Mouse (Mus musculus) telencephalon, adult 2 months (tissue): ENCODE measurements around the gene Chil1.

ENCODE experiments used
- DNase-seq: peaks from one replicate; pipeline ENCODE4 v3.0.0-alpha.2; 2011; ENCODE audit warnings: low read depth, low spot score

The Chil1 gene

DNA sequence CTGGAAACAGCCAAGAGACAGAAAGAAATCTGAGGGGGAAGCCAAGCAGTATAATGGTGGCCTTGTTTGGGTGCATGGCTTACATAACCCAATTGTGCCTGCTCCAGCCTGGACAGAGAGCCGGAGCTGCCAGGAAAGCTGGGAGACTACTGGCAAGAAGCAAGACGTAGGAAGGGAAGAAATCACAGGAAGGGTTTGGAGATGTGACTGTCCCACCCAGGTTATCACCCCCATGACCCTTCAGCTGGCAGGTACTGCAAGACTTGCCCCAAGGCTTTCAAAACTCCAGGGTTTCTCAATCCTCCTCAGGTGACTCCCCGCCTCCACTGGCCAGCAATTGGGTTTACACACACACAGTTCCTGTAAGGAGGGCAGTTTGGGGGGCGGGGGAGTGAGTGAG is at the start of gene Chil1:
Gene Chil1, plus strand, starts transcription at position 152 of the 400 bp plus-strand sequence.
- no peak for DNase-seq

DNA sequence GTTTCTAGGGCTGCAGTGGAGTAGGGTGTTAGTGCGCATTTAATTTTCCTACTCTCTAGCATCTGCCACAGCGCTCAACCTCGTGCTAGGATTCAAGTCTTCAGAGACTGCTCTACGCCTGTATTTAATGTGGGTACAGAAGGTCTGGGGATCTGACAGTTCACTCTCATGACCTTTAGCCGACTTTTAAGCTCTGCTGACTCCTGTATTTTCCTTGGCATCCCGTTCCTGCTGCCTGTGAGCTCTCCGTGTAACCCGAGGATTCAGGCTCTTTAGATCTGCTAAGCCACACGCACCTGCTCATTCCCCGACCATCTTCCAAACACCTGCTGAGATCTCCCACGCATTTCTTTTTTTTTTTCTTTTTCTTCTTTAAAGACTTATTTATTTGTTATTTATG is 48.7 kb upstream of the Chil1 start:
- peak; percentile 4 for DNase-seq

DNA sequence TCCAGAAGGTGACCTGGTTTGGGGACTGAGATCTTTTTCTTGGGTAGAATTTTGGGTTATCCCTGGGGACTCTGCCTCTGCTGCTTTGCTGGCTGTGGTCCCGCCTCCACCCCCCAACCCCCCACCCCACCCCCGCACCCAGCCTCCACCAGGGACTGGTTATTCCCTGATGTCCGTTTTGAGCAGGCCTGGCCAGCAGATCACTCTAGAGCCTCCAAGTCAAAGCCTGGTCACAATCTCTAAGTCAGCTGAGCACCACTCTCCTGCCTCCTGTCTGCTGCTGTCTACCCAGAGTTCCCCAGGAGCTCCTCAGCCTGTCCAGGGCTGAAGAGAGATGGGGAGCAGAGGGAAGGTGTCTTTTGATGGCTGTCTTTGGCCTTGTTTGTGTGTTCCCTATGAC is 45.6 kb upstream of the Chil1 start:
- no peak for DNase-seq

DNA sequence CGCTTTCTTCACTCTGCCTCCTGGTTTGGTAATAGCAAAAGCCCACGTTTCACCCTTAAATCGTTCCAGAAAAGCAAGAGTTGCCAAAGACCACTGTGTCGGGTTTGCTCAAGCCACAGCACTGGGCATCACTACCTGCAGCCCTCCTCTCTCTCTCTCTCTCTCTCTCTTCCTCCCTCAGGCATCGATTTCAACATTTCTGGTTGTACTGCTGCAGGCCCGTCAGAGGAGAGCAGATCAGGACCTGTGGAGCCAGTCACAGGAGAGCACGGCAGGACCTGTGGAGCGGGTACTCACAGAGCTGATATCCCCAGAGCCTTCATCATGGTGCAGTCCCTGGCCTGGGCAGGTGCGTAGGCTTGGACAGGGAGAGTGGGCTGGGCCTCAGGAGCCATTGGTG is 43.6 kb upstream of the Chil1 start:
- no peak for DNase-seq

DNA sequence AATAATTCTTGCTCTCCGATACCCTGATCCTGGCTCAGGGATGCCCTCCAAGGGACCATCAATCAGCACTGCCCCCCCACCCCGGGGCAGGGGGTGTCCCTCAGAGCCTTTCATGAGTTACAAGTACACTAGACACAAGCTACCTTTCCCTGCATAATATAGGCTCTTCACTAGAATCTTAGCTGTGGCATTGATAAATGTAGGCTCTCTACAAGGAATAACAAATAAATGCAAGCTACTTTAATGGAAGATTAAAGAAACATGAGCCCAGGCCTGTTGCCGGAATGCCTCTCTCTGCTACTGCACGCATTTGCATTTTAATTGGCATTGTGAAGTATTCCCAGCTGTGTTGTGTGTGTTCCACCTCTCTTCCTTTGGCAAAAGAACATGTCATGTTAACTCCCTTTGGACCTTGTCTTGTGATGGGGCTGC is 39.6 kb upstream of the Chil1 start:
- DNase-seq, result no peak

DNA sequence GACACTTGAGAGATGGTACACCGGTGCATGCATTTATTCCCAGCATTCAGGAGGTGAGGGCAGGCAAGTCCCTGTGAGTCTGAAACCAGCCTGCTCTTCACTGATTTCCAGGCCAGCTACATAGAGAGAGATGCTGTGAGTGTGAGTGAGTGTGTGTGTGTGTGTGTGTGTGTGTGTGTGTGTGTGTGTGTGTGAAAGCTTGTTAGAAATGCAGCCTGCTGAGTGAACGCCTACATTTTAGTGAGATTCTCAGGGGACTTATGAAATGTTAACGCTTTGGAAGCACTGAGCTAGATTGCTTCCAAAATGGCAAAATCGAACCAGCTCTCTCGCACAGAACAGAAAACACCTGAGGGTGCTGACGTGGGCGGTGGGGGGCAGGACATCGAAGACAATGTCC is 35.9 kb upstream of the Chil1 start:
- peak; percentile 83 for DNase-seq

DNA sequence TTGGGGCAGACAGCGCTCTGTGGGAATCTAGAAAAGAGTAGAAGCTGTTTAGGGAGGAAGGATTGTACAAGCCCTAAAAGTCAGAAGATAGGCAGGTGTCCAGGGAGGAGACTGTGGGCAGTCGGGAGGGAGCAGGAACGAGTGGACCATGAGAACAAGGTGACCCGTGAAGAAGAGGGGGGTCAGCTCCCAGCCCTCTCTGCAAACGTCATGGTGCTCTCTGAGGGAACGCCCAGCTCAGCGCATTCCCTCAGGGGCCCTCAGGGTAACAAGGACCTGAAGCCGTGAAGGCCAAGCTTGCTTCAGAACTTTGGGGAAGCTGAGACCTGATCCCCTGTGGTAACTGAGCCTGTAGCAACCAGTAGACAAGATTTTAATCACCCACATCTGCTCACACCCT is 31.9 kb upstream of the Chil1 start:
- DNase-seq, result no peak

DNA sequence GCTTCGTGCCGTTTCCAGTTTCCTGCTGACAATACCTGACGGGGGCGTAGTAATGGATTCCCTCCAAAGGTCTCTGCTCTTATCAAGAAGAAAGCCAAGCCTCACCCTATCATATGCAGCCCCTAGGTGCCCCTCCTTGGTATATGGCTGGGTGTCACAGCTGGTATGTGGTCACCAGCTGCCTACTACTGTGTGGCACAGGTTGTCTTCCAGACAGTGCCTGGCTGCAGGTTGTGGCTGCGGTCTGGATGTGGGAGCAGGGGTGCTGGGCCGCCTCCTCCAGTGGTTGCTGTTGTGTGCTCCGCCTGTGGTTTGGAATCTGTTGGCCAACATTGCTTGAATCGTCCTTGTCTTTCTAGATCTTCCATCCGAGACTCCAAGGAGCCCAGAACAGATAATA is 31.2 kb upstream of the Chil1 start:
- no peak for DNase-seq

DNA sequence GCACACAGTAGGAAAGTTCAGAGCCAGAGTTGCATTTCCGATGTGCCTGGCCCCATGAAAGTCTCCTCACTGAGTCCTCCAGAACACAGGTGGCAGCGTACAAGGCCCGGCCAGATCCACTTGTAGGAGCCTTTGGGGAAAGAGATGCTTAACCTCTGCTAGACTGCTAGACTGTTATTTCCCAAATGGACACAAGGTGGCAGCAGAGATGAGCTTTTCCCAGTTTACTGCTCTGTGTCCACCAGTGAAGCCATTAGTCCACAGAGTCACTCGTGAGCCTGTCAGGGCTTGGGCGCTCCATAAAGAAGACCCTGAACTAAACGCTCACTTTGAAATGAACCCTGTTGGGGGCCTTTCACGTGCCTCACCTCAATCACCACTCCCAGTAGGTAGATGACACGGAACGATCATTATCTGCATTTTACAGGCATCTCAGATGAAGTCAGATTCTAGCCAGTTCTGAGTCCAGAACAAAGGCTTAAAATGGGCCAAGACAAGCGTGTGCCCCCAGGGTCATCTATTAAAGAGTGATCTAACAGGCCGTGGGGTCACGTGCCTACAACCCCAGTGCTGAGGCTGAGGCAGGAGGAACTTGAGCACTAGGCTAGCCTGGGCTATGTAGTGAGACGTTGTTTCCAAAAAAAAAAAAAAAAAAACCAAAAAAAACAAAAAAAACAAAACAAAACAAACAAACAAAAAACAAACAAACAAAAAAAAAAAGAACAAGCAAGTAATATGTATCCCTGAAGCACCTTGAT is 30.1 kb upstream of the Chil1 start:
- DNase-seq, result peak; percentile 63

DNA sequence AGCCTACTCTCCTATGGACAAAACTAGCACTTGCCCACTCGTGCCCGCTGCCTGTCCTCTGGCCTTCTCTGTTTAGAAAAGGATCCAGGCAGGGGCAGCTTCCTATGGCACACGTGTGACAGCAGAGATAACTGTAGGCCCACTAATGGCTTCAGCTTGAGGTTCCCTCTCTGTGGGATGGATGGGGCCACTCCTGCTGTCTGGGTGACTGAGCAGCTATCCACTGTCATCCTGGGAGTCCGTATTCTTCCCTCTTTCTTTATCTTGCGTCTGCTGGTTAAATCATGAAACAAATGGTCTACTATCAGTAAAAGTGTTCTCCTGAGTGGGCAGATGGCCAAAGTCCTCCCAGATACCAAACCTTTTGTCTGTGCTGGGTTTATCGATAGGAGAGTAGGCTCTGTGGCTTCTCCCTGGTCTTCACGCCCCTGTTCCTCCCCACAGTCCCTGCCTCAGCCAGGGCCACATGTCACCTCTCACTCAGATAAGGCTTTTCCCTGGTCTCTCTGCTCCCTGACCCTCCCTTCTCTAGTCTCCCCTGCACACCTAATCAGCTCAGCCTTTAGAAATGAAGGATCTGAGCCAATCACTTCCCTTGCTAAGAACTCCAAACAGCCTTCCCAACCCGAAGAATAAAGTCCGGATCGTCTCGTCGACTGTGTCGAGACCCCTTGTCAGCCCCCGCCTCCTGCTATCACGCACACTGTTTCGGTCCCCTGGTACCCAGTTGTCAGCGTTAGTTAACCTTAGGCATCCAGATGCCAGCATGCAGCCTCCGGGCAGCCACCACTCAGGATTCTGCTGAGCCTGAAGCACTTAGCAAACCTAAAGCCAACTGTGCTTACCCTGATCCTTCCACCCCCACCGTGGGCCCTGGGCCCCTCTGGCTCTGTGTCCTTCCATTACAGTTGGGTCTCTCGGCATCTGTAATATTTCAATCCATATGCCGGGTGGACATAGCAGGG is 29.1 kb upstream of the Chil1 start:
- DNase-seq, result no peak

DNA sequence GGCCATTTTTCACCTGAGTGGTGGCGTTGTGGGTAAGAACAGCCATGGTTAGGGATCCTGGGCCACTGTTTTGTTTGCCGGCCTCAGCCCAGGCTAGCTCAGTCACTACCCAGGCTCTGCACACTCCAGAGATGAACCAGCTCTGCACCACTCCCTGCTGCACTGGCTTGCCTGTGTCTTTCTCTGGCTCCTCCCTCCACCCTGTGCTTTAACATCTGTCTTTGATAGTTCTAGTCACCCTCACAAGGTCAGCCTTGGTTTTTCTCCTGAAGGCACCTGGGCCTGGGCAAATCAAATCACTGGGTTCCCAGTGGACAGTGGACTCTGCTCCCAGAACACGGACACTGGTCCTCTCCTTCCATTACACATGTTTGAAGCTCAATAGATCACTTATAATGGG is 27.9 kb upstream of the Chil1 start:
- no peak for DNase-seq

DNA sequence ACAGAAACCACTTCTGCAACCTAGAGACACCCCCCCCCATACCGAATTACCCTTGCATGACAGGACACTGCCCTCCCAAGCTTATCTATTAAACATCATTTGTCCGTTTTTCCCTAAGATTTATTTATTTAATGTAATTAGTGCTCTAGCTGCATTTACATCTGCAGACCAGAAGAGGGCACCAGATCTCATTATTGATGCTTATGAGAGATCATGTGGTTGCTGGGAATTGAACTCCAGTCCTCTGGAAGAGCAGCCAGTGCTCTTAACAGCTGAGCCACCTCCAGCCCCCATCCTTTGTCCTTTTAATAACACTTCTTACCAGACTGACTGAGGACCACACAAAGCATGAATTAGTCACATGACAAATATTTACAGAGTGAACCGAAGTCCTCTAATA is 27.3 kb upstream of the Chil1 start:
- DNase-seq, result no peak

DNA sequence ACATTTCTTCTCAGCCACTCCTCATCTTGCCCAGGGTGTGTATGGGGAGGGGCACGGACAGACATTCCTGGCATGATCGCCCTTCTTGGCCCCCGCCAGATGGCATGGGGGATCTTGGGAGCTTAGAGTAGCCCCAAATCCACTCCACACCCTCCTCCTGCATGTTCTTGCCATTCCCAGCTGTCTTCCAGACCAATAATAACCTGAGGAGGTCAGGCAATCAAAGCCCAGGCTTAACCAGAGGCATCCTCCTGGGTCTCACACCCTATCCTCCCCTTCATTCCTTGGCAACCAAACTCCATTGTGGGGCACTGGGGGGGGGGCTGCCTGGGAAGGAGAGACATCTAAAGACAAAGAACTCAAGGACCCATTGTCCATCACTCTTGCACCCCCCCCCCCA is 21.6 kb upstream of the Chil1 start:
- DNase-seq, result no peak

DNA sequence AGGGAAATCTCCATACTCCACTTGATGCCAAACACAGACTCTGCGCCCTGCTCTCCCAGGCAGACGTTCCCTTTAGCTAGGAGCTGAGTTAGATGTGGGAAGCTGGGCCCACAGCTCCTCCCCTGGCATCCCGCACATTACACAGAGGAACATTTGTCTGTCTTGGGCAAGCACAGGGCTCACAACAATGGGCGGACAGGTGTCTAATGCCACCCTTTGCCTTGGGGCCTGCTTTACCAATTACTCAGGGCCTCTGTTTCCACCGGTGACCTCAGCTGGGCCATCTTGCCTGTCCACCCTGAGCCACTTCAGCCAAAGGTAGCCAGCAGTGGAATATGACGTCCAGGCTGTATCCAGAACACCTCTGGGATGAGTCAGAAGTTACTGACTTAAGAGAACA is 20.6 kb upstream of the Chil1 start:
- no peak for DNase-seq

DNA sequence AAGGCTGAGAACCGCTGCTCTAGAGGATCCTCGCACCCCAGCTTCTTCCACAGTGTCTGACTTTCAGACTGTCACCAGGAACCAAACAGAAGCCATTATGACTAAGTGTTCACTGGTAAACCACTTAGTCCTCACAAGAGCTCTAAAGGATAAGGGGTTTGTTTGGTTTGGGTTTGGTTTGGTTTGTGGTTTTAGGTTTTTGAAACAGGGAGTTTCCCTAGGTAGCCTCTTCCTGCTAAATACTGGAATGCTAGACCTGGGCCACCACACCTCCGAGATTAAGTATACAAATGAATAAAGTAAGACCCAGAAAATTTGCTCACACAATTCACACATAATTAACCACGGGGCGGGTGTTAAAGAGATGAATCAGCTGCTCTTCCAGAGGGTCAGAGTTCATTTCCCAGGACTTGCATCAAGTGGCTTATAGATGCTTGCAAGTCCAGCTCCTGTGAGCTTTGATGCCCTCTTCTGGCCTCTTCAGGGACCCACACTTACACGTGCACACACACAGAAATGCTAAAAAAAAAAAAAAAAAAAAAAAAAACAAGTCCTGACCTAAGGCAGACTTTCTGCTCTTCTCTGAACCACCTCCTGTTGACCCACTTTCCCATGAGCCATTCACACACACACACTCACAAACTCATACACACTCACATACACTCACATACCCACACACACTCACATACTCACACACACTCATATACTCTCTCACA is 19.3 kb upstream of the Chil1 start:
- no peak for DNase-seq

DNA sequence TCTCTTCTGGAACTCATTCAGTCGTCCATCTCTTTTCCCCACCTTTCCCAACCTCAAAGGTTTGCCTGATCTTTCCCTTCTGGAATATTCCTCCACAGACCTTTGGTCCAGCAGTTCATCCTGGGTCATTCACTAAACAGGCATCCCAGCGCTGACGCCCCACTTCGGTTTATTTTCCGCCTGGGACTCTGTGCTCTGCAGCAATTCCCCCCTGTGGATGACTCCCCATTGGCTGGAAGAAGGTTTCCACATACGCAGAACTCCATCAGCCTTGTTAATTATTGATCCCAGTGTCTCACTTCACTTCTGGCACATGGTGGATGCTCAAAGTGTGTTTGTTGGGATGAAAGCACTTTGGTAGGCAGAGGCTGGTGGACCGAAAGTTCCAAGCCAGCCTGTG is 18.5 kb upstream of the Chil1 start:
- DNase-seq, result no peak

DNA sequence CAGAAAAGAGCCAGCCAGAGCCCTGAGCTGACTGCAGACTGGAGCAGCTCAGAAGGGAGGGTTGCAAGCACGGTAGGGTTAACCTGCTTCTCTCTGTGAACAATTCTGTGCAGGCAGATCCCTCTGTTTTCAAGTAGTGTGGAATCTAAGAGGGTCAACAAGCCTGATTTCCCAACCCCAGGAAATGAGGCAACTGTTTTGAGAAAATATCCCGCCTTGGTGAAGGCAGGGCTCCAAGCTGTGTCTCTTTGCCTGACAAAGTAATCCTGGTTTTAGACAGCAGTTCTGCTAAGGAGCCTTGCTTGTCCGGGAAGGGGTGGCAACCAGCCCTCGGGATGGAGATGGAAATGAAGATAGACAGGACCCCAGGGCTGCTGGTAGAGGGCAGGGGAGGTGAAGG is 17.5 kb upstream of the Chil1 start:
- DNase-seq, result no peak

DNA sequence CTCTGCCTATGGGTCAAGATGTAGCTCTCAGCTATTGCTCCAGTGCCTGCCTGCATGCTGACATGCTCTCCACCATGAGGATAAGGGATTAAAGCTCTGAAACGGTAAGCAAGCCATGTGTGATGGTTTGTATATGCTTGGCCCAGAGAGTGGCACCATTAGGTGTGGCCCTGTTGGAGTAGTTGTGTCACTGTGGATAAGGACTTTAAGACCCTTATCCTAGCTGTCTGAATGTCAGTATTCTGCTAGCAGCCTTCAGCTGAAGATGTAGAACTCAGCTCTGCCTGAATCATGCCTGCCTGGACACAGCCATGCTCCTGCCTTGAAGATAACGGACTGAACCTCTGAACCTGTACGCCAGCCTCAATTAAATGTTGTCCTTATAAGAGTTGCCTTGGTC is 15.4 kb upstream of the Chil1 start:
- no peak for DNase-seq

DNA sequence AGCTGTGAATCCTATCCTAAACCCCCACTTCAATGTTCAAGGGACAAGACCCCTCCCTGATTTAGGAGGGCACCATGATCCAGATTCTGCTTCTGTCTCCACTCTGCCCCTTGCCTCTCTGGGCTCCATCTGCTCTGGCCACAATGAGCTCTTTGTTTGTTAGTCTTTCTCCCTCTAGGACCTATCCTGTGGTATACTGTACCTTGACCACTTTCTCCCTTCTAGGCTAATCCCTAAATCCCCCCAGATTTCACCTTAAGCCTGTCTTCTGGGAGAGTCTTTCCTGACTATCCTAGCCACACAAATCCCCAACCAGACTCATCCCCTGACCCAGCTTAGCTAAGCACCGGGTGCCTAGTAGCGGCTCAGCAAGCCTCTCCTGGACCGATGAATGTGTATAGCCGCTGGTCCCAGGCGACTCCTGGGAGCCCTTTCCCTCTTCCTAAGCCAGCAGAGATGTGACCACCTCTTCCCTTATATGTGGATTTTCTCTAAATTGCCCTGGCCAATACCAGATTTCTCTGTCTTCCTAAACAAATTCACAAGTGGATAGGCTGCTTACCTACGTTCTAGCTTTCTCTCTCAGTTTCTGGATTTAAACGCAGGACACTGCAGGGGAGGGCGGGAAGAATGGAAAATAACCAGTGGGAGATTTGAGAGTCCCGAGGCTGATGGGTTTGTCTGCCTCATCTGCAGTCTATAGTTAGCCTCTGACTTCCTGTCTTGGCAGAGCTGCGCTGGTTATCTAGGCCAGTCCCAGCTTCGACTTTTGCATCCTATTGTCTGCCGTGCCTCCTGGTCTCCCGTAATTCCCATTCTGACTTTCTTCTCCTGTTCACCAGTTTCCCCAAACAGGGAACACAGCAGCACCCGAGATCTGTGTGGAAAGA is 14.3 kb upstream of the Chil1 start:
- DNase-seq, result peak; percentile 50

DNA sequence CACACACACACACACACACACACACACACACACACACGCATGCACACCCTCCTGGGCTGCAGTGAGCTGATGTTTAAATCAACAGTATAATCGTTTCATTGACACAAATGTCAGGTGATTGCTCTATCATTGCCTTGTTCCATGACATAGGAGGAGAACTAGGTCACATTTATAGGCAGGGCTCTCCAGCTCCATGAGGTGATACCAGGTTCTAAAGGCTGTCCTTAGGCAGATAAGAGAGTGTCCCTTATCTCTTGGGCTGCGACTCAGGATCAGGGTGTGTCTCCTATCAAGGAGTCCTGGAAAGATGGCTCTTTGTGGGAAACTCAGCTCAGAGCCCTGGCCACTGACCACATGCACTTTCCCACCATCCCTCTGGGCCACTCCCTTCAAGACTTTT is 13.4 kb upstream of the Chil1 start:
- no peak for DNase-seq

DNA sequence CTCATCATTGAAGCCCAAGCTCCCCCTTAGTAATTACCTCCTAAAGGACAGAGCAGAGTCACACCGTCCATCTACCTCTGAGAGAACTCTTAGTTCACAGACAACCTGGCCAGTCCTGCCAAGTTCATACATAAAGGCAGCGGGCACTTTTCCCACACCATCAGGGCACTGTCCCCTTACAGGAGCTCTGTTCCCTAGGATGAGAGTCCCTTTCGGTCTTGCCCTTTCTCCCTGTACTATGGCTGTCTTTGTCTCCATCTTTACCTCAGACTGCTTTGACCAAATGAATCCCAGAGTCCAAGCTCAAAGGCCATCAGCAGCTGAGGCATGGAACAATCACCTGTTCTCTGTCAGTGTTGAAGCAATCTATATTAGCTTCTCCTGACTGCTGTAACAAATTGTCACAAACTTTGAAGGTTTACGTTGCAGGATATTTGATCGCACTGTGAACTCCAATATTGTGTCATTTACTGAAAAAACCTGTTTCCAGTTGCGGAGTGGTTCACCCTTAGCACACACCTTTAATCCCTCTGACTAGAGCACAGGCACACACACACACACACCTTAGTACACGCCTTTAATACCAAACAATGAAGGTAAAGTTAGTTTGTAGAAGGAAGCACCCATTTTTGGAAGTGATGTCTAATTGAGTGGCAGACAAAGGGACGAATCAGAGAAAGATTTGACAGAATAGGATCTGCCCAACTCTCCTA is 12.8 kb upstream of the Chil1 start:
- no peak for DNase-seq
